Mouse (Mus musculus): Measurements from ENCODE around the gene Pkib. TPM values are rescaled to one million over a fixed set of nuclear protein-coding genes. Genes with fewer than 3 reads are reported as not detected.

Gene Pkib
- polyA plus RNA-seq, 2 experiments, result 0.52 to 1.2 TPM

- Histone ChIP-seq H3K4me2 (replicated peaks; ENCODE audit: low read depth, low read length, severe bottlenecking) (no peak overlapping the region), H3K4me1 (ENCODE audit: control insufficient read depth, insufficient read depth, low read length) (no peaks in the 10 kb centered on the region), H3K4me3 (replicated peaks; ENCODE audit: low read length) (no peak overlapping the region), H3K9me3 (ENCODE audit: control insufficient read depth, low read length) (no peaks in the 10 kb centered on the region), H3K9ac (ENCODE audit: low read depth, low read length, severe bottlenecking) (no peak overlapping the region), H3K36me3 (ENCODE audit: control insufficient read depth, insufficient read depth, low read length) (no peaks in the 10 kb centered on the region), H3K27me3 (ENCODE audit: control insufficient read depth, insufficient read depth, low read length) (no peaks in the 10 kb centered on the region), H3K27ac (replicated peaks; ENCODE audit: low read depth, low read length) (no peak overlapping the region)
- no peak for TF ChIP-seq POLR2A (IDR thresholded peaks at IDR 0.05; ENCODE audit: borderline replicate concordance, extremely low read depth, insufficient read depth, insufficient read length)
- no peak for ATAC-seq (ENCODE audit: low FRiP score, low read depth)
- DNase-seq (ENCODE audit: low spot score), result no peak
- 88% methylated on average over 2 of the region's 2 CpGs for WGBS
These were observed 127.2 kb downstream of the Pkib start for GRCm38 (mm10) chr10:57758999-57759398.

GRCm38 (mm10) chr10:57760694-57761093 lies 128.9 kb downstream of the Pkib start:
- Histone ChIP-seq H3K4me1 (ENCODE audit: control insufficient read depth, insufficient read depth, low read length) (no peaks in the 10 kb centered on the region), H3K27me3 (ENCODE audit: control insufficient read depth, insufficient read depth, low read length) (no peaks in the 10 kb centered on the region), H3K27ac (replicated peaks; ENCODE audit: low read depth, low read length) (no peak overlapping the region), H3K4me3 (replicated peaks; ENCODE audit: low read length) (no peak overlapping the region), H3K9me3 (ENCODE audit: control insufficient read depth, low read length) (no peaks in the 10 kb centered on the region), H3K36me3 (ENCODE audit: control insufficient read depth, insufficient read depth, low read length) (no peaks in the 10 kb centered on the region), H3K4me2 (replicated peaks; ENCODE audit: low read depth, low read length, severe bottlenecking) (no peak overlapping the region), H3K9ac (ENCODE audit: low read depth, low read length, severe bottlenecking) (no peak overlapping the region)
- WGBS, result 70% methylated on average over 3 of the region's 3 CpGs
- no peak for DNase-seq (ENCODE audit: low spot score)
- no peak for ATAC-seq (ENCODE audit: low FRiP score, low read depth)
- TF ChIP-seq POLR2A (IDR thresholded peaks at IDR 0.05; ENCODE audit: borderline replicate concordance, extremely low read depth, insufficient read depth, insufficient read length), result no peak

GRCm38 (mm10) chr10:57763044-57763443 lies 131.3 kb downstream of the Pkib start:
- no peak for ATAC-seq (ENCODE audit: low FRiP score, low read depth)

GRCm38 (mm10) chr10:57783289-57784130 lies 151.7 kb downstream of the Pkib start:
- Histone ChIP-seq H3K36me3 (ENCODE audit: control insufficient read depth, insufficient read depth, low read length) (no peaks in the 10 kb centered on the region), H3K4me3 (replicated peaks; ENCODE audit: low read length) (no peak overlapping the region), H3K9me3 (ENCODE audit: control insufficient read depth, low read length) (no peaks in the 10 kb centered on the region), H3K9ac (ENCODE audit: low read depth, low read length, severe bottlenecking) (no peak overlapping the region), H3K4me1 (ENCODE audit: control insufficient read depth, insufficient read depth, low read length) (peaks cover 10% of the 10 kb centered on the region), H3K27me3 (ENCODE audit: control insufficient read depth, insufficient read depth, low read length) (no peaks in the 10 kb centered on the region), H3K27ac (replicated peaks; ENCODE audit: low read depth, low read length) (no peak overlapping the region), H3K4me2 (replicated peaks; ENCODE audit: low read depth, low read length, severe bottlenecking) (no peak overlapping the region)
- ATAC-seq (ENCODE audit: low FRiP score, low read depth), result no peak
- DNase-seq (ENCODE audit: low spot score), result no peak
- TF ChIP-seq POLR2A (IDR thresholded peaks at IDR 0.05; ENCODE audit: borderline replicate concordance, extremely low read depth, insufficient read depth, insufficient read length), result no peak
- WGBS, result 31% methylated on average over 12 of the region's 13 CpGs

More at GRCm38 (mm10) chr10:57763044-57763443, 131.3 kb downstream of the Pkib start:
- H3K4me2 ChIP-seq (replicated peaks; ENCODE audit: low read depth, low read length, severe bottlenecking), result no peak overlapping the region
- no peak overlapping the region for H3K4me3 ChIP-seq (replicated peaks; ENCODE audit: low read length)
- H3K27ac ChIP-seq (replicated peaks; ENCODE audit: low read depth, low read length), result no peak overlapping the region
- no peaks in the 10 kb centered on the region for H3K36me3 ChIP-seq (ENCODE audit: control insufficient read depth, insufficient read depth, low read length)
- H3K27me3 ChIP-seq (ENCODE audit: control insufficient read depth, insufficient read depth, low read length), result no peaks in the 10 kb centered on the region
- H3K9me3 ChIP-seq (ENCODE audit: control insufficient read depth, low read length), result no peaks in the 10 kb centered on the region
- no peak overlapping the region for H3K9ac ChIP-seq (ENCODE audit: low read depth, low read length, severe bottlenecking)
- H3K4me1 ChIP-seq (ENCODE audit: control insufficient read depth, insufficient read depth, low read length), result no peaks in the 10 kb centered on the region
- DNase-seq (ENCODE audit: low spot score), result no peak
- 31% methylated on average over 1 of the region's 1 CpGs for WGBS
- no peak for TF ChIP-seq POLR2A (IDR thresholded peaks at IDR 0.05; ENCODE audit: borderline replicate concordance, extremely low read depth, insufficient read depth, insufficient read length)

GRCm38 (mm10) chr10:57784131-57784875 lies 152.5 kb downstream of the Pkib start:
- Histone ChIP-seq H3K27ac (replicated peaks; ENCODE audit: low read depth, low read length) (no peak overlapping the region), H3K9me3 (ENCODE audit: control insufficient read depth, low read length) (no peaks in the 10 kb centered on the region), H3K4me2 (replicated peaks; ENCODE audit: low read depth, low read length, severe bottlenecking) (no peak overlapping the region), H3K4me3 (replicated peaks; ENCODE audit: low read length) (no peak overlapping the region), H3K27me3 (ENCODE audit: control insufficient read depth, insufficient read depth, low read length) (no peaks in the 10 kb centered on the region), H3K9ac (ENCODE audit: low read depth, low read length, severe bottlenecking) (no peak overlapping the region), H3K36me3 (ENCODE audit: control insufficient read depth, insufficient read depth, low read length) (no peaks in the 10 kb centered on the region), H3K4me1 (ENCODE audit: control insufficient read depth, insufficient read depth, low read length) (peaks cover 10% of the 10 kb centered on the region)
- WGBS, result 18% methylated on average over 7 of the region's 7 CpGs
- ATAC-seq (ENCODE audit: low FRiP score, low read depth), result no peak
- no peak for TF ChIP-seq POLR2A (IDR thresholded peaks at IDR 0.05; ENCODE audit: borderline replicate concordance, extremely low read depth, insufficient read depth, insufficient read length)
- DNase-seq (ENCODE audit: low spot score), result peak; percentile 54

Measured in limb, embryonic 14.5 days (tissue).